Mouse (Mus musculus) CH12.LX (cell line): Measurements from ENCODE around the gene Olfml2a.
A peak's percentile ranks its signal among the peaks of the same experiment; 100 is the strongest.

Experiments
- CTCF ChIP-seq, 2 experiments: IDR thresholded peaks in 1 of 2; conservative IDR thresholded peaks in 1 of 2; 2 replicates each; pipeline ENCODE4 v1.5.1; 2011 to 2012; ENCODE audit warnings: low read depth in 2 of 2, low read length in 2 of 2, improper control_type of control experiment in 1 of 2, inconsistent platforms in 1 of 2, mild to moderate bottlenecking in 1 of 2, moderate library complexity in 1 of 2
- ELF1 ChIP-seq: IDR thresholded peaks from 2 replicates; pipeline ENCODE4 v1.6.1; 2014; ENCODE audit warnings: low read depth, mild to moderate bottlenecking, inconsistent platforms, low read length, improper control_type of control experiment
- POLR2A ChIP-seq: IDR thresholded peaks from 2 replicates; pipeline ENCODE4 v1.6.1; 2011; ENCODE audit warnings: low read depth, mild to moderate bottlenecking, improper control_type of control experiment, low read length
- RCOR1 ChIP-seq: conservative IDR thresholded peaks from 2 replicates; pipeline ENCODE4 v1.6.1; 2012; ENCODE audit warnings: low read depth, mild to moderate bottlenecking, inconsistent platforms, low read length, improper control_type of control experiment
- SIN3A ChIP-seq: IDR thresholded peaks from 2 replicates; pipeline ENCODE4 v1.6.1; 2012; ENCODE audit warnings: low read length, improper control_type of control experiment, inconsistent platforms
- UBTF ChIP-seq: IDR thresholded peaks from 2 replicates; pipeline ENCODE4 v1.6.1; 2012; ENCODE audit warnings: low read depth, mild to moderate bottlenecking, inconsistent platforms, low read length, improper control_type of control experiment, moderate library complexity
- ZNF384 ChIP-seq: IDR thresholded peaks from 2 replicates; pipeline ENCODE4 v1.6.1; 2012; ENCODE audit warnings: low read depth, low read length, improper control_type of control experiment, inconsistent platforms

GRCm38 (mm10) chr2:39004880-39005435 lies 73.2 kb downstream of the Olfml2a start, which contains the start of gene Arpc5l:
- TF ChIP-seq RCOR1 = no peak
- TF ChIP-seq ELF1 = peak; percentile 98
- TF ChIP-seq SIN3A = peak; percentile 78; the same call in 1 of the 2 replicates
- TF ChIP-seq CTCF (conservative IDR thresholded peaks at IDR 0.05 in 1 of 2, IDR thresholded peaks at IDR 0.05 in 1 of 2; ENCODE audit: low read depth in 2 of 2, low read length in 2 of 2) = no peak
- TF ChIP-seq ZNF384 = no peak
- no peak for TF ChIP-seq UBTF
- TF ChIP-seq POLR2A = peak; percentile 97
